Mouse (Mus musculus) testis, adult 2 months (tissue): ENCODE data around the gene Thap11. TPM values are rescaled to one million over a fixed set of nuclear protein-coding genes. Genes with fewer than 3 reads are reported as not detected.

Experiments used
- H3K27ac ChIP-seq: fragments of 200-500 bp; 2 replicates; pipeline ENCODE4 v1.5.1; 2012; ENCODE audit warnings: low read depth, low read length; ENCODE audit not compliant: control insufficient read depth, insufficient read depth
- H3K27me3 ChIP-seq: fragments of 200-500 bp; 2 replicates; pipeline ENCODE4 v1.6.1; 2012; ENCODE audit warnings: mild to moderate bottlenecking, low read length, moderate library complexity; ENCODE audit not compliant: control insufficient read depth, insufficient read depth
- H3K36me3 ChIP-seq: fragments of 200-500 bp; 2 replicates; pipeline ENCODE4 v1.6.1; 2012; ENCODE audit warnings: mild to moderate bottlenecking, low read length; ENCODE audit not compliant: control insufficient read depth, insufficient read depth
- H3K4me1 ChIP-seq: fragments of 200-500 bp; 2 replicates; pipeline ENCODE4 v1.6.1; 2012; ENCODE audit warnings: low read length; ENCODE audit not compliant: control insufficient read depth, insufficient read depth
- H3K4me3 ChIP-seq: fragments of 200-500 bp; 2 replicates; pipeline ENCODE4 v1.5.1; 2012; ENCODE audit warnings: low read depth, mild to moderate bottlenecking, low read length, moderate library complexity, mixed read lengths; ENCODE audit not compliant: control insufficient read depth
- CTCF ChIP-seq: fragments of 200-500 bp; IDR thresholded peaks from 2 replicates; pipeline ENCODE4 v1.5.1; 2012; ENCODE audit warnings: low read depth, mild to moderate bottlenecking, inconsistent platforms, low read length, moderate library complexity; ENCODE audit not compliant: control insufficient read depth, insufficient read depth, insufficient replicate concordance
- POLR2A ChIP-seq: fragments of 200-500 bp; IDR thresholded peaks from 2 replicates; pipeline ENCODE4 v1.6.1; 2012; ENCODE audit warnings: low read depth, mild to moderate bottlenecking, inconsistent platforms, low read length, moderate library complexity; ENCODE audit not compliant: control insufficient read depth
- polyA plus RNA-seq: library from polyadenylated mRNA; depleted of rRNA; stranded (reverse); fragments of >200 nt; gene quantifications from 2 replicates; pipeline ENCODE4 v1.2.3, GENCODE M21; 2012

Gene Thap11
- polyA plus RNA-seq, 1 experiment: 13.1 TPM

GRCm38 (mm10) chr8:105889756-105890465, 35.0 kb downstream of the Thap11 start:
- peaks cover 11% of the 10 kb centered on the region for H3K36me3 ChIP-seq

GRCm38 (mm10) chr8:105890870-105891269, 35.9 kb downstream of the Thap11 start:
- TF ChIP-seq POLR2A (no peak), CTCF (no peak)
- peaks cover 2% of the 10 kb centered on the region; the same call in 1 of the 2 replicates for H3K4me1 ChIP-seq
- no peak overlapping the region for H3K4me3 ChIP-seq
- peaks cover 4% of the 10 kb centered on the region for H3K36me3 ChIP-seq
- H3K27ac ChIP-seq: no peak overlapping the region
- H3K27me3 ChIP-seq: no peaks in the 10 kb centered on the region

More at GRCm38 (mm10) chr8:105889756-105890465, 35.0 kb downstream of the Thap11 start:
- no peak for TF ChIP-seq CTCF
- no peak for TF ChIP-seq POLR2A
- Histone ChIP-seq H3K4me1 (peaks cover 2% of the 10 kb centered on the region; the same call in 1 of the 2 replicates), H3K27me3 (no peaks in the 10 kb centered on the region), H3K4me3 (no peak overlapping the region), H3K27ac (no peak overlapping the region)

GRCm38 (mm10) chr8:105892432-105892831, 37.5 kb downstream of the Thap11 start:
- no peak overlapping the region for H3K4me3 ChIP-seq
- H3K36me3 ChIP-seq: peaks cover 4% of the 10 kb centered on the region
- no peaks in the 10 kb centered on the region for H3K27me3 ChIP-seq
- TF ChIP-seq CTCF (0 out of 2 replicates have a peak, but pooled peaks have one; percentile 13), POLR2A (no peak)
- peaks cover 2% of the 10 kb centered on the region; the same call in 1 of the 2 replicates for H3K4me1 ChIP-seq
- H3K27ac ChIP-seq: no peak overlapping the region

GRCm38 (mm10) chr8:105893339-105893738, 38.4 kb downstream of the Thap11 start, which contains the start of gene Nrn1l:
Gene Nrn1l, plus strand, starts transcription at chr8:105893567.
- no peak within 1 kb of the TSS for H3K4me3 ChIP-seq
- no peak within 1 kb of the TSS for H3K27ac ChIP-seq
- peaks cover 3% of the 10 kb centered on the region for H3K36me3 ChIP-seq
- peaks cover 2% of the 10 kb centered on the region; the same call in 1 of the 2 replicates for H3K4me1 ChIP-seq
- H3K27me3 ChIP-seq: no peaks in the 10 kb centered on the region
- TF ChIP-seq POLR2A (no peak), CTCF (no peak)

GRCm38 (mm10) chr8:105897801-105898480, 43.0 kb downstream of the Thap11 start:
- TF ChIP-seq CTCF: no peak
- no peak for TF ChIP-seq POLR2A
- Histone ChIP-seq H3K4me3 (no peak overlapping the region), H3K27ac (no peak overlapping the region)

GRCm38 (mm10) chr8:105900180-105900940, 45.4 kb downstream of the Thap11 start, which contains the start of gene Pskh1:
Gene Pskh1, plus strand, starts transcription at chr8:105900441.
- H3K27me3 ChIP-seq: no peaks in the 10 kb centered on the region
- H3K4me3 ChIP-seq: peak within 1 kb of the TSS; percentile 86
- H3K27ac ChIP-seq: peak within 1 kb of the TSS; percentile 84
- H3K36me3 ChIP-seq: no peaks in the 10 kb centered on the region
- TF ChIP-seq CTCF: no peak
- TF ChIP-seq POLR2A: peak; percentile 83
- H3K4me1 ChIP-seq: peaks cover 4% of the 10 kb centered on the region; the same call in 1 of the 2 replicates

More at GRCm38 (mm10) chr8:105897801-105898480, 43.0 kb downstream of the Thap11 start:
- Histone ChIP-seq H3K4me1 (peaks cover 6% of the 10 kb centered on the region; the same call in 1 of the 2 replicates), H3K36me3 (no peaks in the 10 kb centered on the region), H3K27me3 (no peaks in the 10 kb centered on the region)
